Mouse (Mus musculus) liver, embryonic 12.5 days (tissue): ENCODE data around the gene Tiprl. TPM values are rescaled to one million over a fixed set of nuclear protein-coding genes. Genes with fewer than 3 reads are reported as not detected.

Experiments used
- ATAC-seq: fragments of 200-750 bp; cut with Nextera tagmentation; 2 replicates; pipeline ENCODE4 v1.8.0; 2017; ENCODE audit warnings: moderate number of reproducible peaks, mild to moderate bottlenecking, moderate library complexity
- H3K27ac ChIP-seq: fragments of 300-500 bp; sonication (generic); 2 replicates; pipeline ENCODE4 v1.5.1; 2016; ENCODE audit warnings: mild to moderate bottlenecking
- H3K27me3 ChIP-seq: fragments of 300-500 bp; sonication (generic); replicated peaks from 2 replicates; pipeline ENCODE4 v1.6.1; 2016; ENCODE audit warnings: mild to moderate bottlenecking, moderate library complexity
- H3K36me3 ChIP-seq: fragments of 300-500 bp; sonication (generic); 2 replicates; pipeline ENCODE4 v1.6.1; 2016; ENCODE audit warnings: mild to moderate bottlenecking, moderate library complexity
- H3K4me1 ChIP-seq: fragments of 300-500 bp; sonication (generic); 2 replicates; pipeline ENCODE4 v1.6.1; 2016
- H3K4me2 ChIP-seq: fragments of 300-500 bp; sonication (generic); 2 replicates; pipeline ENCODE4 v1.6.1; 2016; ENCODE audit warnings: mild to moderate bottlenecking, moderate library complexity
- H3K4me3 ChIP-seq: fragments of 300-500 bp; sonication (generic); 2 replicates; pipeline ENCODE4 v1.5.1; 2016; ENCODE audit warnings: mild to moderate bottlenecking, moderate library complexity
- H3K9ac ChIP-seq: fragments of 300-500 bp; sonication (generic); 2 replicates; pipeline ENCODE4 v1.6.1; 2016; ENCODE audit warnings: mild to moderate bottlenecking, moderate library complexity
- H3K9me3 ChIP-seq: fragments of 300-500 bp; sonication (generic); replicated peaks from 2 replicates; pipeline ENCODE4 v1.6.1; 2016; ENCODE audit warnings: mild to moderate bottlenecking, moderate library complexity
- WGBS: fragments of 180-500 bp; shearing (Covaris S2); methylation state at CpG from one replicate; pipeline ENCODE4 v1.1.7; 2016; ENCODE audit not compliant: insufficient replicate concordance; 5-methylcytosine and 5-hydroxymethylcytosine counted together
- polyA plus RNA-seq: library from polyadenylated mRNA; unstranded; fragments of >200 nt; fragmentation: Nextera tagmentation; extraction: Ambion mirVana; gene quantifications from 2 replicates; pipeline ENCODE4 v1.2.1, GENCODE M21; 2016

The Tiprl gene
- polyA plus RNA-seq, 1 experiment from 2014 or later: 55.9 TPM

- Histone ChIP-seq H3K27ac (no peak overlapping the region), H3K27me3 (no peaks in the 10 kb centered on the region), H3K4me2 (no peak overlapping the region), H3K9ac (no peak overlapping the region), H3K4me1 (peaks cover 41% of the 10 kb centered on the region), H3K9me3 (no peaks in the 10 kb centered on the region), H3K4me3 (no peak overlapping the region), H3K36me3 (0 out of 2 replicates have a peak, but pooled peaks cover 6% of the 10 kb centered on the region)
- ATAC-seq: no peak
- WGBS: 80% methylated on average over 10 of the region's 10 CpGs
These were observed 46.1 kb downstream of the Tiprl start for GRCm38 (mm10) chr1:165190571-165191273.

- Histone ChIP-seq H3K4me1 (peaks cover 35% of the 10 kb centered on the region), H3K27me3 (no peaks in the 10 kb centered on the region), H3K4me2 (no peak overlapping the region), H3K9ac (no peak overlapping the region), H3K27ac (no peak overlapping the region), H3K4me3 (no peak overlapping the region), H3K9me3 (no peaks in the 10 kb centered on the region), H3K36me3 (peaks cover 10% of the 10 kb centered on the region; the same call in 1 of the 2 replicates)
- no peak for ATAC-seq
- 71% methylated on average over 6 of the region's 6 CpGs for WGBS
These were observed 46.7 kb downstream of the Tiprl start for GRCm38 (mm10) chr1:165190068-165190467.

GRCm38 (mm10) chr1:165188806-165189580 is 47.8 kb downstream of the Tiprl start:
- H3K27ac ChIP-seq: no peak overlapping the region
- H3K9ac ChIP-seq: no peak overlapping the region
- H3K27me3 ChIP-seq: no peaks in the 10 kb centered on the region
- ATAC-seq: no peak
- H3K4me2 ChIP-seq: no peak overlapping the region
- H3K4me1 ChIP-seq: peaks cover 29% of the 10 kb centered on the region
- WGBS: 56% methylated on average over 10 of the region's 10 CpGs
- H3K9me3 ChIP-seq: no peaks in the 10 kb centered on the region
- no peak overlapping the region for H3K4me3 ChIP-seq
- H3K36me3 ChIP-seq: peaks cover 14% of the 10 kb centered on the region; the same call in 1 of the 2 replicates

- H3K4me3 ChIP-seq: no peak overlapping the region
- H3K36me3 ChIP-seq: peaks cover 29% of the 10 kb centered on the region
- no peak overlapping the region for H3K4me2 ChIP-seq
- H3K9me3 ChIP-seq: no peaks in the 10 kb centered on the region
- H3K27me3 ChIP-seq: no peaks in the 10 kb centered on the region
- peaks cover 15% of the 10 kb centered on the region for H3K4me1 ChIP-seq
- no peak for ATAC-seq
- WGBS: 42% methylated on average over 5 of the region's 5 CpGs
- no peak overlapping the region for H3K9ac ChIP-seq
- H3K27ac ChIP-seq: no peak overlapping the region
These were observed 49.4 kb downstream of the Tiprl start for GRCm38 (mm10) chr1:165187357-165187756.

GRCm38 (mm10) chr1:165186491-165186890 is 50.3 kb downstream of the Tiprl start:
- H3K9me3 ChIP-seq: no peaks in the 10 kb centered on the region
- H3K27ac ChIP-seq: no peak overlapping the region
- H3K9ac ChIP-seq: no peak overlapping the region
- no peaks in the 10 kb centered on the region for H3K27me3 ChIP-seq
- H3K36me3 ChIP-seq: peaks cover 36% of the 10 kb centered on the region
- H3K4me3 ChIP-seq: no peak overlapping the region
- no peak overlapping the region for H3K4me2 ChIP-seq
- WGBS: 75% methylated on average over 12 of the region's 12 CpGs
- peaks cover 14% of the 10 kb centered on the region for H3K4me1 ChIP-seq
- ATAC-seq: peak; percentile 16; the same call in 1 of the 2 replicates

GRCm38 (mm10) chr1:165185116-165185515 is 51.7 kb downstream of the Tiprl start:
- Histone ChIP-seq H3K9ac (no peak overlapping the region), H3K4me1 (peaks cover 14% of the 10 kb centered on the region), H3K36me3 (peaks cover 40% of the 10 kb centered on the region), H3K9me3 (no peaks in the 10 kb centered on the region), H3K4me3 (no peak overlapping the region), H3K27ac (no peak overlapping the region), H3K27me3 (no peaks in the 10 kb centered on the region), H3K4me2 (no peak overlapping the region)
- WGBS: 71% methylated on average over 7 of the region's 7 CpGs
- ATAC-seq: no peak

GRCm38 (mm10) chr1:165184178-165184577 is 52.6 kb downstream of the Tiprl start:
- no peaks in the 10 kb centered on the region for H3K9me3 ChIP-seq
- no peaks in the 10 kb centered on the region for H3K27me3 ChIP-seq
- no peak overlapping the region for H3K27ac ChIP-seq
- peaks cover 40% of the 10 kb centered on the region for H3K36me3 ChIP-seq
- no peak overlapping the region for H3K9ac ChIP-seq
- 63% methylated on average over 3 of the region's 3 CpGs for WGBS
- no peak overlapping the region for H3K4me2 ChIP-seq
- H3K4me3 ChIP-seq: no peak overlapping the region
- H3K4me1 ChIP-seq: peaks cover 12% of the 10 kb centered on the region
- ATAC-seq: no peak

GRCm38 (mm10) chr1:165183400-165183799 is 53.4 kb downstream of the Tiprl start:
- Histone ChIP-seq H3K27ac (no peak overlapping the region), H3K27me3 (no peaks in the 10 kb centered on the region), H3K4me3 (no peak overlapping the region), H3K4me1 (peaks cover 7% of the 10 kb centered on the region; the same call in 1 of the 2 replicates), H3K9me3 (no peaks in the 10 kb centered on the region), H3K9ac (no peak overlapping the region), H3K4me2 (no peak overlapping the region), H3K36me3 (peaks cover 44% of the 10 kb centered on the region)
- 71% methylated on average over 6 of the region's 6 CpGs for WGBS
- no peak for ATAC-seq

GRCm38 (mm10) chr1:165179321-165179720 is 57.5 kb downstream of the Tiprl start:
- H3K9ac ChIP-seq: no peak overlapping the region
- H3K36me3 ChIP-seq: peaks cover 36% of the 10 kb centered on the region
- H3K4me2 ChIP-seq: no peak overlapping the region
- no peaks in the 10 kb centered on the region for H3K27me3 ChIP-seq
- no peak overlapping the region for H3K27ac ChIP-seq
- no peaks in the 10 kb centered on the region for H3K4me1 ChIP-seq
- no peaks in the 10 kb centered on the region for H3K9me3 ChIP-seq
- ATAC-seq: no peak
- WGBS: 66% methylated on average over 5 of the region's 5 CpGs
- H3K4me3 ChIP-seq: no peak overlapping the region

GRCm38 (mm10) chr1:165178075-165178474 is 58.7 kb downstream of the Tiprl start:
- Histone ChIP-seq H3K4me3 (no peak overlapping the region), H3K4me2 (no peak overlapping the region), H3K9me3 (no peaks in the 10 kb centered on the region), H3K36me3 (peaks cover 28% of the 10 kb centered on the region), H3K27me3 (no peaks in the 10 kb centered on the region), H3K4me1 (no peaks in the 10 kb centered on the region), H3K9ac (no peak overlapping the region), H3K27ac (no peak overlapping the region)
- 75% methylated on average over 6 of the region's 6 CpGs for WGBS
- ATAC-seq: no peak

- ATAC-seq: 0 out of 2 replicates have a peak, but pooled peaks have one; percentile 51
- Histone ChIP-seq H3K9me3 (no peaks in the 10 kb centered on the region), H3K9ac (no peak overlapping the region), H3K36me3 (peaks cover 10% of the 10 kb centered on the region; the same call in 1 of the 2 replicates), H3K4me3 (no peak overlapping the region), H3K4me2 (no peak overlapping the region), H3K4me1 (no peaks in the 10 kb centered on the region), H3K27me3 (no peaks in the 10 kb centered on the region), H3K27ac (no peak overlapping the region)
- 39% methylated on average over 9 of the region's 9 CpGs for WGBS
These were observed 62.7 kb downstream of the Tiprl start for GRCm38 (mm10) chr1:165174059-165174616.

- Histone ChIP-seq H3K36me3 (no peaks in the 10 kb centered on the region), H3K4me2 (no peak overlapping the region), H3K4me3 (no peak overlapping the region), H3K4me1 (no peaks in the 10 kb centered on the region), H3K9me3 (no peaks in the 10 kb centered on the region), H3K27ac (no peak overlapping the region), H3K27me3 (no peaks in the 10 kb centered on the region), H3K9ac (no peak overlapping the region)
- ATAC-seq: no peak
- 75% methylated on average over 7 of the region's 8 CpGs for WGBS
These were observed 65.5 kb downstream of the Tiprl start for GRCm38 (mm10) chr1:165171277-165171676.
